Mouse (Mus musculus): Measurements from ENCODE around the gene Dpp8. TPM values are rescaled to one million over a fixed set of nuclear protein-coding genes. Genes with fewer than 3 reads are reported as not detected.
"Not testable (repeated sequence)": the region's sequence is repeated elsewhere in the genome, so short reads cannot be mapped to it uniquely, and the experiment has no call there.

Dpp8 gene
- polyA plus RNA-seq, 1 experiment from 2014 or later, result 30.4 TPM

GRCm38 (mm10) chr9:65080141-65080540 is 47.9 kb downstream of the Dpp8 start:
- H3K36me3 ChIP-seq (replicated peaks; ENCODE audit: control insufficient read depth, insufficient read depth, low read depth, low read length); H3K9me3 ChIP-seq (replicated peaks; ENCODE audit: control insufficient read depth, low read length): not testable (repeated sequence)

GRCm38 (mm10) chr9:65083075-65083765 is 51.0 kb downstream of the Dpp8 start:
- H3K36me3 ChIP-seq (replicated peaks; ENCODE audit: control insufficient read depth, insufficient read depth, low read depth, low read length), result no peaks in the 10 kb centered on the region; the same call in none of the 2 replicates
- no peak for ATAC-seq (replicated peaks; ENCODE audit: insufficient number of reproducible peaks, low FRiP score, low TSS enrichment, low read depth)
- WGBS, result 91% methylated on average over 18 of the region's 18 CpGs
- no peak for DNase-seq (ENCODE audit: low spot score)
- no peak overlapping the region for H3K4me3 ChIP-seq (ENCODE audit: low read depth, low read length)
- no peaks in the 10 kb centered on the region for H3K4me1 ChIP-seq (ENCODE audit: control insufficient read depth, insufficient read depth, low read length)
- H3K27me3 ChIP-seq (ENCODE audit: control insufficient read depth, insufficient read depth, low read length), result no peaks in the 10 kb centered on the region
- no peak overlapping the region for H3K9ac ChIP-seq (replicated peaks; ENCODE audit: low read length)
- no peak overlapping the region for H3K4me2 ChIP-seq (ENCODE audit: low read depth, low read length)
- no peak overlapping the region for H3K27ac ChIP-seq (replicated peaks; ENCODE audit: low read depth, low read length)
- H3K9me3 ChIP-seq (replicated peaks; ENCODE audit: control insufficient read depth, low read length), result no peaks in the 10 kb centered on the region

More at GRCm38 (mm10) chr9:65080141-65080540, 47.9 kb downstream of the Dpp8 start:
- not testable (repeated sequence) for H3K27me3 ChIP-seq (ENCODE audit: control insufficient read depth, insufficient read depth, low read length); ATAC-seq (replicated peaks; ENCODE audit: insufficient number of reproducible peaks, low FRiP score, low TSS enrichment, low read depth); H3K4me2 ChIP-seq (ENCODE audit: low read depth, low read length); DNase-seq (ENCODE audit: low spot score); H3K9ac ChIP-seq (replicated peaks; ENCODE audit: low read length); H3K4me1 ChIP-seq (ENCODE audit: control insufficient read depth, insufficient read depth, low read length); H3K27ac ChIP-seq (replicated peaks; ENCODE audit: low read depth, low read length); H3K4me3 ChIP-seq (ENCODE audit: low read depth, low read length)
- 88% methylated on average over 2 of the region's 2 CpGs for WGBS

GRCm38 (mm10) chr9:65084198-65084807 is 52.1 kb downstream of the Dpp8 start:
- no peaks in the 10 kb centered on the region for H3K9me3 ChIP-seq (replicated peaks; ENCODE audit: control insufficient read depth, low read length)
- no peak overlapping the region for H3K4me2 ChIP-seq (ENCODE audit: low read depth, low read length)
- DNase-seq (ENCODE audit: low spot score), result no peak
- WGBS, result 81% methylated on average over 7 of the region's 7 CpGs
- H3K27me3 ChIP-seq (ENCODE audit: control insufficient read depth, insufficient read depth, low read length), result no peaks in the 10 kb centered on the region
- H3K4me3 ChIP-seq (ENCODE audit: low read depth, low read length), result no peak overlapping the region
- H3K36me3 ChIP-seq (replicated peaks; ENCODE audit: control insufficient read depth, insufficient read depth, low read depth, low read length), result no peaks in the 10 kb centered on the region; the same call in 1 of the 2 replicates
- H3K9ac ChIP-seq (replicated peaks; ENCODE audit: low read length), result no peak overlapping the region
- H3K4me1 ChIP-seq (ENCODE audit: control insufficient read depth, insufficient read depth, low read length), result no peaks in the 10 kb centered on the region
- no peak for ATAC-seq (replicated peaks; ENCODE audit: insufficient number of reproducible peaks, low FRiP score, low TSS enrichment, low read depth)
- no peak overlapping the region for H3K27ac ChIP-seq (replicated peaks; ENCODE audit: low read depth, low read length)

- Histone ChIP-seq H3K36me3 (replicated peaks; ENCODE audit: control insufficient read depth, insufficient read depth, low read depth, low read length) (no peaks in the 10 kb centered on the region), H3K9me3 (replicated peaks; ENCODE audit: control insufficient read depth, low read length) (no peaks in the 10 kb centered on the region), H3K9ac (replicated peaks; ENCODE audit: low read length) (no peak overlapping the region), H3K4me1 (ENCODE audit: control insufficient read depth, insufficient read depth, low read length) (no peaks in the 10 kb centered on the region), H3K27ac (replicated peaks; ENCODE audit: low read depth, low read length) (no peak overlapping the region), H3K27me3 (ENCODE audit: control insufficient read depth, insufficient read depth, low read length) (no peaks in the 10 kb centered on the region), H3K4me2 (ENCODE audit: low read depth, low read length) (no peak overlapping the region), H3K4me3 (ENCODE audit: low read depth, low read length) (no peak overlapping the region)
- 85% methylated on average over 1 of the region's 1 CpGs for WGBS
- no peak for DNase-seq (ENCODE audit: low spot score)
- ATAC-seq (replicated peaks; ENCODE audit: insufficient number of reproducible peaks, low FRiP score, low TSS enrichment, low read depth), result no peak
Measured at GRCm38 (mm10) chr9:65085270-65085669, 53.1 kb downstream of the Dpp8 start.

- Histone ChIP-seq H3K4me3 (ENCODE audit: low read depth, low read length) (no peak overlapping the region), H3K27ac (replicated peaks; ENCODE audit: low read depth, low read length) (no peak overlapping the region), H3K4me2 (ENCODE audit: low read depth, low read length) (no peak overlapping the region), H3K4me1 (ENCODE audit: control insufficient read depth, insufficient read depth, low read length) (no peaks in the 10 kb centered on the region), H3K36me3 (replicated peaks; ENCODE audit: control insufficient read depth, insufficient read depth, low read depth, low read length) (no peaks in the 10 kb centered on the region), H3K9me3 (replicated peaks; ENCODE audit: control insufficient read depth, low read length) (no peaks in the 10 kb centered on the region), H3K27me3 (ENCODE audit: control insufficient read depth, insufficient read depth, low read length) (no peaks in the 10 kb centered on the region), H3K9ac (replicated peaks; ENCODE audit: low read length) (no peak overlapping the region)
- ATAC-seq (replicated peaks; ENCODE audit: insufficient number of reproducible peaks, low FRiP score, low TSS enrichment, low read depth), result no peak
- 63% methylated on average over 1 of the region's 1 CpGs for WGBS
- no peak for DNase-seq (ENCODE audit: low spot score)
Measured at GRCm38 (mm10) chr9:65086801-65087200, 54.6 kb downstream of the Dpp8 start.

- Histone ChIP-seq H3K27ac (replicated peaks; ENCODE audit: low read depth, low read length) (no peak overlapping the region), H3K27me3 (ENCODE audit: control insufficient read depth, insufficient read depth, low read length) (no peaks in the 10 kb centered on the region), H3K9me3 (replicated peaks; ENCODE audit: control insufficient read depth, low read length) (no peaks in the 10 kb centered on the region), H3K36me3 (replicated peaks; ENCODE audit: control insufficient read depth, insufficient read depth, low read depth, low read length) (no peaks in the 10 kb centered on the region), H3K9ac (replicated peaks; ENCODE audit: low read length) (no peak overlapping the region), H3K4me3 (ENCODE audit: low read depth, low read length) (no peak overlapping the region), H3K4me1 (ENCODE audit: control insufficient read depth, insufficient read depth, low read length) (no peaks in the 10 kb centered on the region), H3K4me2 (ENCODE audit: low read depth, low read length) (no peak overlapping the region)
- DNase-seq (ENCODE audit: low spot score) (peak; percentile 14), ATAC-seq (replicated peaks; ENCODE audit: insufficient number of reproducible peaks, low FRiP score, low TSS enrichment, low read depth) (no peak)
- WGBS, result 56% methylated on average over 5 of the region's 5 CpGs
Measured at GRCm38 (mm10) chr9:65087490-65087889, 55.3 kb downstream of the Dpp8 start.

GRCm38 (mm10) chr9:65094237-65094636 is 62.0 kb downstream of the Dpp8 start:
- H3K4me1 ChIP-seq (ENCODE audit: control insufficient read depth, insufficient read depth, low read length), result no peaks in the 10 kb centered on the region
- no peak overlapping the region for H3K9ac ChIP-seq (replicated peaks; ENCODE audit: low read length)
- H3K36me3 ChIP-seq (replicated peaks; ENCODE audit: control insufficient read depth, insufficient read depth, low read depth, low read length), result no peaks in the 10 kb centered on the region
- H3K4me2 ChIP-seq (ENCODE audit: low read depth, low read length), result no peak overlapping the region
- H3K27me3 ChIP-seq (ENCODE audit: control insufficient read depth, insufficient read depth, low read length), result no peaks in the 10 kb centered on the region
- H3K4me3 ChIP-seq (ENCODE audit: low read depth, low read length), result no peak overlapping the region
- 55% methylated on average over 6 of the region's 6 CpGs for WGBS
- no peaks in the 10 kb centered on the region for H3K9me3 ChIP-seq (replicated peaks; ENCODE audit: control insufficient read depth, low read length)
- H3K27ac ChIP-seq (replicated peaks; ENCODE audit: low read depth, low read length), result no peak overlapping the region
- ATAC-seq (replicated peaks; ENCODE audit: insufficient number of reproducible peaks, low FRiP score, low TSS enrichment, low read depth) (no peak), DNase-seq (ENCODE audit: low spot score) (peak; percentile 14)

- WGBS, result 1% methylated on average over 40 of the region's 76 CpGs
- Histone ChIP-seq H3K4me2 (ENCODE audit: low read depth, low read length) (peak within 1 kb of the TSS; percentile 100), H3K27me3 (ENCODE audit: control insufficient read depth, insufficient read depth, low read length) (no peaks in the 10 kb centered on the region), H3K4me1 (ENCODE audit: control insufficient read depth, insufficient read depth, low read length) (no peaks in the 10 kb centered on the region), H3K36me3 (replicated peaks; ENCODE audit: control insufficient read depth, insufficient read depth, low read depth, low read length) (no peaks in the 10 kb centered on the region), H3K27ac (replicated peaks; ENCODE audit: low read depth, low read length) (peak within 1 kb of the TSS; percentile 65), H3K9me3 (replicated peaks; ENCODE audit: control insufficient read depth, low read length) (no peaks in the 10 kb centered on the region), H3K9ac (replicated peaks; ENCODE audit: low read length) (peak within 1 kb of the TSS; percentile 85), H3K4me3 (ENCODE audit: low read depth, low read length) (peak within 1 kb of the TSS; percentile 79)
- ATAC-seq (replicated peaks; ENCODE audit: insufficient number of reproducible peaks, low FRiP score, low TSS enrichment, low read depth) (no peak), DNase-seq (ENCODE audit: low spot score) (peak; percentile 66)
Measured at GRCm38 (mm10) chr9:65100991-65101685, 68.9 kb downstream of the Dpp8 start, which contains the start of gene Igdcc4. TSS of gene Igdcc4 (plus strand) at chr9:65101486.

Measured in embryonic facial prominence, embryonic 11.5 days (tissue).